Mouse (Mus musculus) heart, postnatal 10 days (tissue): ENCODE data around the gene Frem2. TPM values are rescaled to one million over a fixed set of nuclear protein-coding genes. Genes with fewer than 3 reads are reported as not detected.
A peak's percentile ranks its signal among the peaks of the same experiment; 100 is the strongest.

Experiments
- DNase-seq, 2 experiments: peaks; one replicate each; pipeline ENCODE4 v3.0.0; 2021
- intact Hi-C: fragments of 180-260 bp; cut with DNase I; formaldehyde crosslinking; loops from one replicate; pipeline ENCODE4 v1.15.1; 2025
- total RNA-seq, 2 experiments: library from RNA; stranded (reverse); gene quantifications; 2 replicates each; pipeline ENCODE4 v1.2.3; 2021

Frem2 gene
- 10 to 100 TPM; 16.8 to 22.9 TPM for total RNA-seq

- intact Hi-C loops = loop anchor here (5.0 kb wide), 1 partner anchor 70 kb away; no protein-coding TSS in a partner anchor
- DNase-seq = peak; percentile 83 to 85
These were observed at the start of gene Frem2 for GRCm38 (mm10) chr3:53656878-53657561. TSS of gene Frem2 (minus strand) at chr3:53657355.

GRCm38 (mm10) chr3:53705992-53706495 is 48.9 kb upstream of the Frem2 start:
- no peak for DNase-seq
- intact Hi-C loops = no loop called here

GRCm38 (mm10) chr3:53703126-53703505 is 46.0 kb upstream of the Frem2 start:
- peak; percentile 5 to 13 for DNase-seq
- intact Hi-C loops = no loop called here

GRCm38 (mm10) chr3:53702421-53703125 is 45.4 kb upstream of the Frem2 start:
- intact Hi-C loops = no loop called here
- DNase-seq = no peak

- DNase-seq = no peak
- intact Hi-C loops = no loop called here
These were observed 44.8 kb upstream of the Frem2 start for GRCm38 (mm10) chr3:53701940-53702339.

- DNase-seq = no peak
- intact Hi-C loops = no loop called here
These were observed 30.6 kb upstream of the Frem2 start for GRCm38 (mm10) chr3:53687776-53688175.

- intact Hi-C loops = no loop called here
- no peak for DNase-seq
These were observed 25.1 kb upstream of the Frem2 start for GRCm38 (mm10) chr3:53682244-53682643.

- no peak for DNase-seq
- intact Hi-C loops = no loop called here
These were observed 23.7 kb upstream of the Frem2 start for GRCm38 (mm10) chr3:53680816-53681215.

- DNase-seq = peak in 1 of 2 experiments; percentile 26
- intact Hi-C loops = no loop called here
These were observed 17.1 kb upstream of the Frem2 start for GRCm38 (mm10) chr3:53674225-53674624.

- no peak for DNase-seq
- intact Hi-C loops = no loop called here
These were observed 12.6 kb upstream of the Frem2 start for GRCm38 (mm10) chr3:53669736-53670135.

GRCm38 (mm10) chr3:53657744-53658534 is 784 bp upstream of the Frem2 start:
- DNase-seq = peak; percentile 55 to 71
- intact Hi-C loops = loop anchor here (1.0 to 5.0 kb wide), 3 partner anchors 68 to 132 kb away; no protein-coding TSS in a partner anchor

GRCm38 (mm10) chr3:53656328-53656877 is 752 bp downstream of the Frem2 start:
- intact Hi-C loops = loop anchor here (5.0 kb wide), 1 partner anchor 71 kb away; no protein-coding TSS in a partner anchor

GRCm38 (mm10) chr3:53655343-53655742 is 1.8 kb downstream of the Frem2 start:
- DNase-seq = no peak

More at GRCm38 (mm10) chr3:53656328-53656877, 752 bp downstream of the Frem2 start:
- no peak for DNase-seq

GRCm38 (mm10) chr3:53650003-53650748 is 7.0 kb downstream of the Frem2 start:
- intact Hi-C loops = no loop called here
- peak; percentile 55 to 59 for DNase-seq

More at GRCm38 (mm10) chr3:53655343-53655742, 1.8 kb downstream of the Frem2 start:
- intact Hi-C loops = loop anchor here (5.0 kb wide), 1 partner anchor 72 kb away; no protein-coding TSS in a partner anchor

GRCm38 (mm10) chr3:53649425-53649824 is 7.7 kb downstream of the Frem2 start:
- intact Hi-C loops = no loop called here
- DNase-seq = no peak

- intact Hi-C loops = no loop called here
- DNase-seq = no peak
These were observed 8.3 kb downstream of the Frem2 start for GRCm38 (mm10) chr3:53648902-53649301.

- peak; percentile 67 to 78 for DNase-seq
These were observed 21.2 kb downstream of the Frem2 start for GRCm38 (mm10) chr3:53635948-53636347.

GRCm38 (mm10) chr3:53631126-53631525 is 26.0 kb downstream of the Frem2 start:
- DNase-seq = peak; percentile 26 to 42
- intact Hi-C loops = no loop called here

More at GRCm38 (mm10) chr3:53635948-53636347, 21.2 kb downstream of the Frem2 start:
- intact Hi-C loops = no loop called here

- intact Hi-C loops = no loop called here
- DNase-seq = no peak
These were observed 26.5 kb downstream of the Frem2 start for GRCm38 (mm10) chr3:53630630-53631029.

GRCm38 (mm10) chr3:53629966-53630365 is 27.2 kb downstream of the Frem2 start:
- no peak for DNase-seq
- intact Hi-C loops = no loop called here
